Mouse (Mus musculus): ENCODE data around the gene Sema3g.

Sema3g gene

GRCm38 (mm10) chr14:31233070-31233995 is 15.7 kb downstream of the Sema3g start:
- no peak for DNase-seq

DNA sequence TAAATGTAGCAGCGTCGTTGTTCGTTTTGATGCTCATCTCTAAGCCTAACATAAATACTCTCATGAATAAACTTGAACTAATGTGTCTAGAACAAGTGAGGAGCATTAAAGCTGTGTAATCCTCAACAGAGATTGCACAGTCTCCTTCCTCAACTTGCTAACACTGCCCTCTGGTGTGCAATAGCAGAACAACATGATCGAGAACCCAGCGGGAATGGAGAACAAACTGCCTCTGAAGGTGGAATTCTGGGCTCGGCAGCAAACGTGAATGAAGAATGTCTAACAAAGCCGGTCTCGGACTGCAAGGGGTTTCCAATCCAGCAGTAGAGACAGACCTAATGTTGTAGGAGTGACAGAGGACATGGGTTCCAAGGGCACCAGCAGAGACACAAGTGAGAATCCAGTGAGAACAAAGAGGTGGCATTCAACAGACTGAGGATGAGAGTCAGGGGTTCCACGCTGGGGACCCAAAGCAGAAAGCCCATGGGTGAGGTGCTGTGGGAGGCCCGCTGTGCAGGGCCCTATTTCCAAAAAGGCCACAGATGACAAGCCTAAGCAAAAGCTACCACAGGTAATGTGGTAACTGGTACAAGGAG is 16.4 kb downstream of the Sema3g start:
- peak; percentile 91 for DNase-seq

DNA sequence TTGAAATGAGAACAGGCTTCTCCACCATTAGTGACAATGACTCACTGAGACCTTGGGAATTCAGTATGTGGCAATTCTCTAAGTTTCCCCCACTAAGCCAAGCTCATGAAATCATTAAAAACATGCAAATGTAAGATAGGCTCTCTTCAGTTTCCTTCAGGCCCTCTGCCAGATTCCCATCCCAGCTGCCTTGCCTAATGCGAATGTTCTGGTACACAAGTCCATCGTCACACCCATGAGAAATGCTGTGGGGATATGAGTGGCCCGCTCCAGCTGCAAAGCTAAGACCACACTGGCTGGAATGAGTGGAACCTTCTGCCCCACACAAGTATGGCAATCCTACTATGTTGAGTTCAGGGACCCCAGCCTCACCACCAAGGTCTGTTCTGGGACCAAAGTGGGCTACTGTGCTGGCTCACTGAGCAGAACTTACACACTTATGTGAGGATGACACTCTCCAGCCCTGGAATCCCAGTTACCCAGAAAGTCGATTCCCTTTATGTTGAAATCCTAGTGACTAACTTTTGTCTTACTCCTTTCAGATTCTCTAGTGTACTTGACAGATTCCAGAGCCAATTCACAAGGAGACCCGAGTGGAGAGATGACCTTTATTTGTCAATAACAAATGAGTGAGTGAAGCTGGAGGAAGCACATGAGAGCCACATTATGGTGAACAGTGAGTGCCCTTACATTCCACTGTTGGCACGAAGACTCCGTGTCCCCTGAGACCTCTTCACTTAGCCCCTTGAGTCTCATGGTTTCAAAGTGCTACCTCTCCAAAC is 19.6 kb downstream of the Sema3g start:
- no peak for DNase-seq

DNA sequence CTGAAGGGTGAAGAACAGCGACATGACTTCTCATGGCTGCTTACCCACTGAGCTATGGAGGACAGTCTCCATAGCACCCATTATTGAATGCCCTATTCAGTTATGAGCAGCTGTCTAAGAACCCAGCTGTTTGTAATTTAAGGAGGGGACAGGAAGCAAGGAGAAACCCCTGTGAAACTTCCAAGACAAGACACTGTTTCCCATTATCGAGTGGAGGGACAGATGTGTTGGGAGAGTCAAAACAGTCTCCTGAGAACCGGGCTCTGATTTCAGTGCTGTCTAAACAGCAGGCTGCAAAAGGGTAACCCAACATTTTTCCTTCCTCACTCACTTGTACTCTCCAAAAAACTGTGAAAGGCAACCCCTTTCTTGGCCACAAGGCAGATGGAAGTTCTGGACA is 22.9 kb downstream of the Sema3g start:
- DNase-seq, result no peak

- no peak for DNase-seq
Measured at GRCm38 (mm10) chr14:31244777-31245176, 27.1 kb downstream of the Sema3g start.

- DNase-seq, result no peak
Measured at GRCm38 (mm10) chr14:31245946-31246345, 28.3 kb downstream of the Sema3g start.

DNA sequence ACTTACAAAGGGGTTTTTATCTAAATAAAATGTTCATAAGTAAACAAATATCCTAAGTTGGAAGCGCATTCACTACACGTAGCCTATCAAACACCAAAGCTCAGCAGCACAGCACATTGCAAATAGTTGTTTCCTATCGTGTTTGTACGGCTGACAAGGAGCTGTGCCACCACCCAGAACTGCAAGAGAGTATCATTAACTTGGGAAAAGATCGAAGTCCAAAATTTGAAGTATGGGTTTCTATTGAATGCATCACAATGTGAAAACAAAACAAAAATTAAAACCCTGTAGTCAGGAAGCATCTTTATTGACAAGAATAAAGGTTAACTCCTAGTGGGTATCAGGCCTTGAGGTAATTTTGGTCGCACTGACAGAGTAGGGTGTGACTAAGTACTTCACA is 30.7 kb downstream of the Sema3g start:
- DNase-seq, result no peak

GRCm38 (mm10) chr14:31250222-31251083 is 32.8 kb downstream of the Sema3g start:
- DNase-seq, result no peak

GRCm38 (mm10) chr14:31251084-31251604 is 33.5 kb downstream of the Sema3g start, which contains the start of the genes Phf7 and Bap1:
TSS of gene Phf7 (minus strand) at chr14:31251317.
TSS of gene Bap1 (plus strand) at chr14:31251450.
- DNase-seq, result peak; percentile 97

GRCm38 (mm10) chr14:31251626-31252025 is 34.0 kb downstream of the Sema3g start:
- no peak for DNase-seq

DNA sequence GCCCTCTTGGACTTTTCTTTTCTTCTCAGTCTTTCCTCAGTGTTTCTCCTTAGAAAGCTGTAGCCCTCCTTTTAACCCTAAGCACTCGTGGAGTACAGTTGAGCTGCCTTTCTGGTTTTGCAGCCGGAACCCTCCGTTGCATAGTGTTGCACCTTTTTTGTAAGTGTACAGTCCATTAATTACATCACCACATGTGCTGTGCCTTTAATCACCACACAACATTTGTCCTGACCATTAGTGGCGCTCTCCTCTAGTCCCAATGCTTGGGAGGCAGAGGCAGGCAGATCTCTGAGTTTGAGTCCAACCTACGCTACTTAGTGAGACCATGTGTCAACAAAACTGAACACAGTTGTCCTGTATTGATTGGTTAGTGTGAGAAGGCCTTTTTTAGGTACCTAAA is 34.4 kb downstream of the Sema3g start:
- no peak for DNase-seq

- DNase-seq, result no peak
Measured at GRCm38 (mm10) chr14:31258476-31259050, 40.9 kb downstream of the Sema3g start.

DNA sequence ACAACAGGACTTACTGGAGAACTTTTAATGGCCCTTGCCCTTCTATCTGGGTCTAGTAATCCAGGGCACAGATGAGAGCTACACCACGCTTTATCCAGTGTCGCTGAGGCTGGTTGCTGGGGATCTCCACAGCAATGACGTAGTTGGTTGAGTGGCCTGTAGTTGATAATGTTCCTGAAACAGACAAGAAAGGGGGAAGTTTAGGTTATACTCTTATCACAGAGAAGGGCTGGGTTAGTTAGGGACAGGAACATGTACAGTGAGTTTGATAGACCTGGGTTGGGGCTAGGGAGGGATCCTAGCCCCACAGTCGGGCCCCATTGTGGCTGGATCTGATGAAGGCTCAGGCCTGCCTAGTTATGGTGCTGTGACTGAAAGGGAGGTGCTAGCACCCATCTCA is 42.7 kb downstream of the Sema3g start:
- DNase-seq, result no peak

DNA sequence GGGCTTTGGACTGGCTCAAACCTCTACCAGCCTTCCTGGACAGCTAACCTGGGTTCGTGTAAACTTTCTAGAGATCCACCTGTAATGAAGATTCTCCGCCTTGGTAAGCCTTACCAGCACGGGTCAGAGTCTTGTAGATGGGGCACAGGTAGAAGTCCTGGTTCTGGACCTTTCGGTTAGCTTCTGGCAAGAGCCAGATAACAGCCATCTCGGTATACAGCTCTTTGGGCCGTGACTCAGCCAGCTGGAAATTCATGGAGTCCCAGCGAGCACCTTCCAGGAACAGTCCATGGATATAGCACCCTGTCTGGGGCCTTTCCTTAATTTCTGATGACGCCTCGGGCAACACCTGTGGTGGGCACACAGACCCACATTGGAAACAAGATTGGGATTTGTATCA is 43.3 kb downstream of the Sema3g start:
- no peak for DNase-seq

GRCm38 (mm10) chr14:31267649-31268048 is 50.0 kb downstream of the Sema3g start:
- DNase-seq, result no peak

GRCm38 (mm10) chr14:31268301-31269001 is 50.8 kb downstream of the Sema3g start:
- DNase-seq, result peak; percentile 48

GRCm38 (mm10) chr14:31269456-31270100 is 51.9 kb downstream of the Sema3g start:
- DNase-seq, result peak; percentile 87

- DNase-seq, result no peak
Measured at GRCm38 (mm10) chr14:31271121-31271520, 53.5 kb downstream of the Sema3g start.

GRCm38 (mm10) chr14:31272164-31272563 is 54.5 kb downstream of the Sema3g start:
- DNase-seq, result peak; percentile 81
